Mouse (Mus musculus) right cerebral cortex, adult 2 months (tissue): ENCODE results near the gene Hmgn2.

Source experiments
- DNase-seq, 2 experiments: peaks; one replicate each; pipeline ENCODE4 v3.0.0; 2021 to 2022; ENCODE audit warnings: low spot score in 2 of 2

Hmgn2 gene

DNA sequence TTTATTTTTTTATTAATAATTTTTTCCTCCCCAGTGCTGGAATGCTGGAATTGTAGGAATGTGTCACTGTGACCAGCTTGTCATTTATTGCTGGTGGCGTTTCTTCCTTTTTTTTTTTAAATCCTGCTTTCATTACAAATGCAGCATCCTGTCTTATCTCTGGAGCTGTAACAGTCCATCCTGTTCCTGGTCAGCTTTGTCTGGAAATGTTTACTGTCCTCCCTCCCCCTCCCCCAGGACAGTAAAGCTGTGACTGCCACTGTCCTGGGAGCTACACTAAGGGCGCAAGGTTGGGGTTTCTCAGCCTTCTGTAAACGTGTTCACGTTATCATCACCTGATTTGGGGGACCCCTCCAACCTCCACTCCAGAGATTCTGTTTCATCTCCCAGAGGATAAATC is 43.2 kb downstream of the Hmgn2 start:
- DNase-seq: no peak

DNA sequence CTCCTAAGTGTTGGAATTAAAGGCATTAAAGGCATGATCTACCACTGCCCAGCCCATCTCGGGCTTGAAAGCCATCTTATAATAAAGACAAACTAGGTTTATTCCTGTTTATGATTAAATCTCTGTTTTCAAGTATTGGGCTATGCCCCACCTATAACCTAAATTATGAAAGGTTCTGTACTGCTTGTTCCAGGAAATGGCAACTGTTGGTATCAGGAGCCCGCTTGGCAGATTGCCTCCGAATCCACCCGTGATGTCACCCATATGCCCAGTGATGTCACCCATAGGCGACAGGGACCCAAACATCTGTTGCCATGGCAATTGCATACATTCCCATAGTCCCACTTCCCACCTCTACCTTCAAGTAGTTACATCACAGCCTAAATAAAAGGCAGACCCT is 44.7 kb downstream of the Hmgn2 start:
- no peak for DNase-seq

DNA sequence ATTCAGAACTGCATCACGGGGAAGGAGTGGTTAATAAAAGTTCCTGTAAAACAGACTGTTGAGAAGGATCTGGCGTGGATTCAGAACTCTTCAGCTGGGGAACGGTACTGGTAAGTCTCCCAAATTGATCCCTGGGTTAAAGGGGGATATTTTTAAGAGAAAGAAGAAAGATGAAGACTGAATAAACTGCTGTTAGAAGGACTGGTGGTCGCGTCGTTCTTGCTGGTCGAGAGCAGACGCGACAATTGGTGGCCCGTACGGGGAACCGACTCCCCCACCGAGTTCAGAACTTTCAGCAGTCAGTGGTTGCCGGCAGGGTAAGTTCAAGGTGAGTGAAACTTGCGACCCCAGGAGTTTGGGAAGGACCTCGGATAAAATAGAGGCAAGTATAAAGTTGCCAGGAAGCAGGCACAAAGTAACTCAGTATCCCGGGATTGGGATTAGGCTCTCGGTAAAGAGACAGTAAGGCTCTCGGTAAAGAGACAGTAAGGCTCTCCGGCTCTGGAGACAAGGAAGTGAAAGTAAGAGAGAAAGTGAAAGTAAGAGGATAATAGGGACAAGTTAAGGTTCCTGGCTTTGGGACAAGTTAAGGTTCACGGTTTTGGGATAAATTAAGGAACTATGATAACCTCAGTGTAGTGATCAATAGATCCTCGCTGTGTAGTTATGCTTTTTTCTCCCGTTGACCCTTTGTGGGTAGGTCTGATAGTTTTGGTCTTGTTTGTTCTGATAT is 50.2 kb downstream of the Hmgn2 start:
- DNase-seq: peak in 1 of 2 experiments; percentile 43
